Mouse (Mus musculus) adrenal gland, postnatal 14 days (tissue): ENCODE results near the gene Tbc1d10a. TPM values are rescaled to one million over a fixed set of nuclear protein-coding genes. Genes with fewer than 3 reads are reported as not detected.

Experiments
- microRNA-seq, 2 experiments: library from miRNA; unstranded; fragments of <30 nt; microRNA quantifications; one replicate each; pipeline ENCODE4 v1.2.0; 2021
- total RNA-seq: library from RNA; stranded (reverse); gene quantifications from 2 replicates; pipeline ENCODE4 v1.2.3, GENCODE M21; 2021

Gene Tbc1d10a
- total RNA-seq, 1 experiment from 2014 or later = 15.6 TPM

Small RNAs within 50 kb of the gene (microRNA-seq; reads per million reads assigned to microRNA genes)
- gene Mir3060 = 0.76 to 2.1 reads per million in 2 experiments

Other genes with a start within 250 kb of the Tbc1d10a start
- gene Pes1, start 222.8 kb upstream of the Tbc1d10a start, total RNA-seq = 58.4 and 71.3 TPM in 2 replicates
- gene 4930556J24Rik, start 210.0 kb upstream of the Tbc1d10a start, total RNA-seq = not detected in 2 replicates
- gene Gal3st1, start 203.2 kb upstream of the Tbc1d10a start, total RNA-seq = 0.48 and 0.53 TPM in 2 replicates
- gene Sec14l4, start 155.3 kb upstream of the Tbc1d10a start, total RNA-seq = 6.3 and 15.4 TPM in 2 replicates
- 0.49 and 0.56 TPM in 2 replicates for gene Sec14l3, start 121.9 kb upstream of the Tbc1d10a start, total RNA-seq
- gene Mtfp1, start 91.3 kb upstream of the Tbc1d10a start, total RNA-seq = 25.6 and 27.3 TPM in 2 replicates
- 3.6 and 27.0 TPM in 2 replicates for gene Sec14l2, start 63.4 kb upstream of the Tbc1d10a start, total RNA-seq
- gene Rnf215, start 51.6 kb upstream of the Tbc1d10a start, total RNA-seq = 17.2 and 25.2 TPM in 2 replicates
- 8.7 and 11.5 TPM in 2 replicates for gene Ccdc157, start 26.5 kb upstream of the Tbc1d10a start, total RNA-seq
- gene Sf3a1, start 26.4 kb upstream of the Tbc1d10a start, total RNA-seq = 43.7 and 49.8 TPM in 2 replicates
- gene Castor1, start 31.4 kb downstream of the Tbc1d10a start, total RNA-seq = 6.1 and 8.5 TPM in 2 replicates
- gene Osm, start 49.6 kb downstream of the Tbc1d10a start, total RNA-seq = 0.41 TPM in 1 of 2 replicates, not detected in the other
- 0.44 and 0.90 TPM in 2 replicates for gene Lif, start 70.8 kb downstream of the Tbc1d10a start, total RNA-seq